Mouse (Mus musculus) frontal cortex, postnatal 36 days (tissue): ENCODE measurements around the gene Fam187a.

Source experiments
- DNase-seq, 2 experiments: peaks; one replicate each; pipeline ENCODE4 v3.0.0; 2022; ENCODE audit warnings: low spot score in 2 of 2

Fam187a gene

GRCm38 (mm10) chr11:102884616-102885219, at the start of gene Fam187a:
Gene Fam187a (plus strand): TSS chr11:102885169.
- DNase-seq = no peak

GRCm38 (mm10) chr11:102835549-102835948, 49.4 kb upstream of the Fam187a start, which contains the start of gene Higd1b:
Gene Higd1b (plus strand): TSS chr11:102835849.
- no peak for DNase-seq

- DNase-seq = no peak
These were observed 48.8 kb upstream of the Fam187a start for GRCm38 (mm10) chr11:102836146-102836545.

- no peak for DNase-seq
These were observed 47.6 kb upstream of the Fam187a start for GRCm38 (mm10) chr11:102837385-102837784.

GRCm38 (mm10) chr11:102838126-102838525, 46.8 kb upstream of the Fam187a start:
- no peak for DNase-seq

GRCm38 (mm10) chr11:102838616-102839150, 46.3 kb upstream of the Fam187a start:
- no peak for DNase-seq

GRCm38 (mm10) chr11:102845926-102846325, 39.0 kb upstream of the Fam187a start:
- no peak for DNase-seq

- DNase-seq = peak in 1 of 2 experiments; percentile 38
These were observed 33.1 kb upstream of the Fam187a start for GRCm38 (mm10) chr11:102851883-102852282.

- DNase-seq = no peak
These were observed 31.2 kb upstream of the Fam187a start for GRCm38 (mm10) chr11:102853760-102854159.

GRCm38 (mm10) chr11:102855941-102856340, 29.0 kb upstream of the Fam187a start:
- DNase-seq = no peak

- DNase-seq = peak in 1 of 2 experiments; percentile 28
These were observed 26.0 kb upstream of the Fam187a start for GRCm38 (mm10) chr11:102858951-102859350.

- DNase-seq = peak; percentile 47 to 67
These were observed 25.0 kb upstream of the Fam187a start for GRCm38 (mm10) chr11:102859933-102860332.

- peak; percentile 41 to 70 for DNase-seq
These were observed 20.7 kb upstream of the Fam187a start for GRCm38 (mm10) chr11:102864272-102864671.

- DNase-seq = peak; percentile 57 to 77
These were observed 10.1 kb upstream of the Fam187a start for GRCm38 (mm10) chr11:102874801-102875334.

- DNase-seq = no peak
These were observed 5.4 kb upstream of the Fam187a start for GRCm38 (mm10) chr11:102879558-102879957.

- DNase-seq = peak; percentile 95 to 97
These were observed 4.2 kb upstream of the Fam187a start, which contains the start of the genes Eftud2 and Ccdc103 for GRCm38 (mm10) chr11:102880585-102881313. Gene Eftud2 (minus strand): TSS chr11:102880985. Gene Ccdc103 (plus strand): TSS chr11:102881204.

GRCm38 (mm10) chr11:102881314-102882198, 3.4 kb upstream of the Fam187a start:
- no peak for DNase-seq

- DNase-seq = no peak
These were observed 2.5 kb downstream of the Fam187a start for GRCm38 (mm10) chr11:102887433-102887832.

- DNase-seq = peak; percentile 62 to 66
These were observed 3.2 kb downstream of the Fam187a start for GRCm38 (mm10) chr11:102888135-102888534.

- no peak for DNase-seq
These were observed 5.1 kb downstream of the Fam187a start for GRCm38 (mm10) chr11:102890096-102890495.

GRCm38 (mm10) chr11:102893015-102893651, 8.2 kb downstream of the Fam187a start:
- DNase-seq = peak in 1 of 2 experiments; percentile 38
